Mouse (Mus musculus) embryonic facial prominence, embryonic 11.5 days (tissue): Measurements from ENCODE around the gene Sptbn2. TPM values are rescaled to one million over a fixed set of nuclear protein-coding genes. Genes with fewer than 3 reads are reported as not detected.

ENCODE experiments used
- ATAC-seq: fragments of 200-750 bp; cut with Nextera tagmentation; replicated peaks from 2 replicates; pipeline ENCODE4 v1.8.0; 2017; ENCODE audit warnings: low read depth; ENCODE audit not compliant: insufficient number of reproducible peaks, low FRiP score, low TSS enrichment
- DNase-seq: peaks from one replicate; pipeline ENCODE4 v3.0.0-alpha.2; 2015; ENCODE audit warnings: low spot score
- H3K27ac ChIP-seq: fragments of 300-500 bp; sonication (generic); replicated peaks from 2 replicates; pipeline ENCODE4 v1.5.1; 2014; ENCODE audit warnings: mild to moderate bottlenecking, low read depth, low read length, control low read depth
- H3K27me3 ChIP-seq: fragments of 300-500 bp; sonication (generic); 2 replicates; pipeline ENCODE4 v1.6.1; 2014; ENCODE audit warnings: mild to moderate bottlenecking, low read length, moderate library complexity, mixed read lengths; ENCODE audit not compliant: control insufficient read depth, insufficient read depth
- H3K36me3 ChIP-seq: fragments of 300-500 bp; sonication (generic); replicated peaks from 2 replicates; pipeline ENCODE4 v1.6.1; 2014; ENCODE audit warnings: low read depth, mild to moderate bottlenecking, low read length, moderate library complexity, mixed read lengths; ENCODE audit not compliant: control insufficient read depth, insufficient read depth
- H3K4me1 ChIP-seq: fragments of 300-500 bp; sonication (generic); 2 replicates; pipeline ENCODE4 v1.6.1; 2014; ENCODE audit warnings: low read length, mixed read lengths; ENCODE audit not compliant: control insufficient read depth, insufficient read depth
- H3K4me2 ChIP-seq: fragments of 300-500 bp; sonication (generic); 2 replicates; pipeline ENCODE4 v1.6.1; 2014; ENCODE audit warnings: low read depth, mild to moderate bottlenecking, control low read depth, low read length, moderate library complexity
- H3K4me3 ChIP-seq: fragments of 300-500 bp; sonication (generic); 2 replicates; pipeline ENCODE4 v1.5.1; 2014; ENCODE audit warnings: low read depth, low read length, control low read depth
- H3K9ac ChIP-seq: fragments of 300-500 bp; sonication (generic); replicated peaks from 2 replicates; pipeline ENCODE4 v1.6.1; 2014; ENCODE audit warnings: mild to moderate bottlenecking, control low read depth, low read length
- H3K9me3 ChIP-seq: fragments of 300-500 bp; sonication (generic); replicated peaks from 2 replicates; pipeline ENCODE4 v1.6.1; 2016; ENCODE audit warnings: mild to moderate bottlenecking, low read length, inconsistent platforms, mixed read lengths; ENCODE audit not compliant: control insufficient read depth
- WGBS: fragments of 180-500 bp; shearing (Covaris S2); extraction: QIAGEN DNeasy Blood & Tissue Kit; methylation state at CpG from one replicate; pipeline ENCODE4 v1.1.7; 2014; 5-methylcytosine and 5-hydroxymethylcytosine counted together
- polyA plus RNA-seq: library from polyadenylated mRNA; unstranded; fragments of >200 nt; fragmentation: Nextera tagmentation; extraction: Ambion mirVana; gene quantifications from 2 replicates; pipeline ENCODE4 v1.2.1, GENCODE M21; 2014

The Sptbn2 gene
- polyA plus RNA-seq, 1 experiment from 2014 or later, result 5.4 TPM

- peak overlapping the region; percentile 78 for H3K9ac ChIP-seq
- H3K4me3 ChIP-seq, result peak overlapping the region; percentile 69
- H3K4me2 ChIP-seq, result peak overlapping the region; percentile 99
- DNase-seq (no peak), ATAC-seq (no peak)
- no peak overlapping the region for H3K27ac ChIP-seq
- H3K36me3 ChIP-seq, result no peaks in the 10 kb centered on the region
- no peaks in the 10 kb centered on the region for H3K9me3 ChIP-seq
- WGBS, result 36% methylated on average over 13 of the region's 13 CpGs
- H3K4me1 ChIP-seq, result peaks cover 2% of the 10 kb centered on the region; the same call in 1 of the 2 replicates
- H3K27me3 ChIP-seq, result peaks cover 12% of the 10 kb centered on the region; the same call in 1 of the 2 replicates
Measured at GRCm38 (mm10) chr19:4712781-4713526, 2.0 kb downstream of the Sptbn2 start.

GRCm38 (mm10) chr19:4713886-4714285 lies 2.9 kb downstream of the Sptbn2 start:
- Histone ChIP-seq H3K4me1 (peaks cover 2% of the 10 kb centered on the region; the same call in 1 of the 2 replicates), H3K4me3 (no peak overlapping the region), H3K36me3 (no peaks in the 10 kb centered on the region), H3K27ac (no peak overlapping the region), H3K9me3 (no peaks in the 10 kb centered on the region), H3K9ac (no peak overlapping the region), H3K27me3 (peaks cover 12% of the 10 kb centered on the region; the same call in 1 of the 2 replicates), H3K4me2 (no peak overlapping the region)
- WGBS, result 36% methylated on average over 3 of the region's 3 CpGs
- DNase-seq, result peak; percentile 56
- ATAC-seq, result no peak

- H3K4me1 ChIP-seq, result peaks cover 3% of the 10 kb centered on the region; the same call in 1 of the 2 replicates
- no peak for ATAC-seq
- H3K4me3 ChIP-seq, result no peak overlapping the region
- no peak overlapping the region for H3K9ac ChIP-seq
- no peak overlapping the region for H3K27ac ChIP-seq
- peaks cover 8% of the 10 kb centered on the region; the same call in 1 of the 2 replicates for H3K27me3 ChIP-seq
- H3K4me2 ChIP-seq, result no peak overlapping the region
- H3K36me3 ChIP-seq, result no peaks in the 10 kb centered on the region
- 96% methylated on average over 14 of the region's 14 CpGs for WGBS
- no peak for DNase-seq
- H3K9me3 ChIP-seq, result no peaks in the 10 kb centered on the region
Measured at GRCm38 (mm10) chr19:4716756-4717155, 5.8 kb downstream of the Sptbn2 start.

GRCm38 (mm10) chr19:4717281-4717680 lies 6.3 kb downstream of the Sptbn2 start:
- Histone ChIP-seq H3K27ac (no peak overlapping the region), H3K9me3 (no peaks in the 10 kb centered on the region), H3K27me3 (peaks cover 5% of the 10 kb centered on the region; the same call in 1 of the 2 replicates), H3K4me1 (peaks cover 3% of the 10 kb centered on the region; the same call in 1 of the 2 replicates), H3K4me2 (no peak overlapping the region), H3K9ac (no peak overlapping the region), H3K4me3 (no peak overlapping the region), H3K36me3 (no peaks in the 10 kb centered on the region)
- ATAC-seq, result no peak
- WGBS, result 91% methylated on average over 2 of the region's 2 CpGs
- DNase-seq, result no peak

- DNase-seq, result no peak
- H3K9ac ChIP-seq, result no peak overlapping the region
- H3K4me2 ChIP-seq, result no peak overlapping the region
- 30% methylated on average over 12 of the region's 12 CpGs for WGBS
- peaks cover 5% of the 10 kb centered on the region; the same call in 1 of the 2 replicates for H3K27me3 ChIP-seq
- H3K27ac ChIP-seq, result no peak overlapping the region
- no peaks in the 10 kb centered on the region for H3K9me3 ChIP-seq
- H3K4me3 ChIP-seq, result no peak overlapping the region
- no peak for ATAC-seq
- no peaks in the 10 kb centered on the region for H3K36me3 ChIP-seq
- peaks cover 3% of the 10 kb centered on the region; the same call in 1 of the 2 replicates for H3K4me1 ChIP-seq
Measured at GRCm38 (mm10) chr19:4718716-4719115, 7.7 kb downstream of the Sptbn2 start.

GRCm38 (mm10) chr19:4719351-4719764 lies 8.4 kb downstream of the Sptbn2 start:
- ATAC-seq, result peak; percentile 47; the same call in 1 of the 2 replicates
- no peak overlapping the region for H3K27ac ChIP-seq

GRCm38 (mm10) chr19:4720112-4720511 lies 9.1 kb downstream of the Sptbn2 start:
- WGBS, result 77% methylated on average over 15 of the region's 15 CpGs

More at GRCm38 (mm10) chr19:4719351-4719764, 8.4 kb downstream of the Sptbn2 start:
- Histone ChIP-seq H3K4me3 (no peak overlapping the region), H3K36me3 (no peaks in the 10 kb centered on the region), H3K4me2 (no peak overlapping the region), H3K9ac (no peak overlapping the region), H3K9me3 (no peaks in the 10 kb centered on the region), H3K27me3 (peaks cover 5% of the 10 kb centered on the region; the same call in 1 of the 2 replicates), H3K4me1 (peaks cover 3% of the 10 kb centered on the region; the same call in 1 of the 2 replicates)
- DNase-seq, result peak; percentile 10
- WGBS, result 14% methylated on average over 5 of the region's 5 CpGs

More at GRCm38 (mm10) chr19:4720112-4720511, 9.1 kb downstream of the Sptbn2 start:
- Histone ChIP-seq H3K4me1 (peaks cover 3% of the 10 kb centered on the region; the same call in 1 of the 2 replicates), H3K36me3 (no peaks in the 10 kb centered on the region), H3K4me3 (no peak overlapping the region), H3K27me3 (0 out of 2 replicates have a peak, but pooled peaks cover 2% of the 10 kb centered on the region), H3K9me3 (no peaks in the 10 kb centered on the region), H3K4me2 (no peak overlapping the region), H3K27ac (no peak overlapping the region), H3K9ac (no peak overlapping the region)
- ATAC-seq (no peak), DNase-seq (no peak)
